Mouse (Mus musculus) C3H10T1/2 (cell line): ENCODE results near the gene Setd1a. TPM values are rescaled to one million over a fixed set of nuclear protein-coding genes. Genes with fewer than 3 reads are reported as not detected.

Experiments
- polyA plus RNA-seq, 2 experiments: library from polyadenylated mRNA; unstranded; fragments of >200 nt; fragmentation: generic; extraction: Trizol; gene quantifications; one replicate each; pipeline ENCODE4 v1.2.1; 2012; ENCODE audit warnings: missing spikeins in 2 of 2

Gene Setd1a
- polyA plus RNA-seq: 10 to 100 TPM in 1 of 2 experiments, 1 to 10 TPM in 1; 5.5 to 15.8 TPM

DNA sequence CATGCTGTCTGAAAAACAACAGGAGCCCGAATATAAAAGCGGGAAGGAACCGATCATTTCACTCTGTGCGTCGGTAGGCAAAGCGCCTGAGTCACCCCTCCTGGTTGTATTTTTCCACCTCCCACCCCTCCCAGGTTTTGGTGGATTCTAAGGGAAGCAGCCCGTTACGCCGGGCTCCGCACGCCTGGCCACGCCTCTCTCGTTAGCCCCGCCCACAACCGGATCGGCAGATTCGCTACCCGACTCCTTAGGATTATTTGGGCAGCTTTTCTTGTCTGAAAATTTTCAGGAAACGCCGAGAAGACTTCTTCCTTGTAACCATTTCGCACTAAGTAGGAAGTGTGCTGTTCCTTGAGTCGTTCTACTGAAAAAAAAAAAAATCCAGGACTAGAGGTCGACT is at the start of gene Setd1a:
Setd1a (plus strand) TSS at position 245 of the 400 bp plus-strand sequence.

DNA sequence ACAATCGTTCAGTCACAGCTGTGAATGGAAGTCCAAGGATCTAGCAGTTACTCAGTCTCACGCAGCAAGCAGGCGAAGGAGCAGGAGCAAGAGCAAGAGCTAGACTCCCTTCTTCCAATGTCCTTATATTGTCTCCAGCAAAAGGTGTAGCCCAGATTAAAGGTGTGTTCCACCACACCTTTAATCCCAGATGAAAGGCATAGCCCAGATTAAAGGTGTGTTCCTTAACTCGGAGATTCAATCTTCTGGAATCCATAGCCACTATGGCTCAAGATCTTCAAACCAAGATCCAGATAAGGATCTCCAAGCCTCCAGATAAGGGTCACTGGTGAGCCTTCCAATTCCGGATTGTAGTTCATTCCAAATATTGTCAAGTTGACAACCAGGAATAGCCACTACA is 44.4 kb upstream of the Setd1a start, which contains the start of gene Ctf2:
Ctf2 (minus strand) TSS at position 101 of the 400 bp plus-strand sequence.

DNA sequence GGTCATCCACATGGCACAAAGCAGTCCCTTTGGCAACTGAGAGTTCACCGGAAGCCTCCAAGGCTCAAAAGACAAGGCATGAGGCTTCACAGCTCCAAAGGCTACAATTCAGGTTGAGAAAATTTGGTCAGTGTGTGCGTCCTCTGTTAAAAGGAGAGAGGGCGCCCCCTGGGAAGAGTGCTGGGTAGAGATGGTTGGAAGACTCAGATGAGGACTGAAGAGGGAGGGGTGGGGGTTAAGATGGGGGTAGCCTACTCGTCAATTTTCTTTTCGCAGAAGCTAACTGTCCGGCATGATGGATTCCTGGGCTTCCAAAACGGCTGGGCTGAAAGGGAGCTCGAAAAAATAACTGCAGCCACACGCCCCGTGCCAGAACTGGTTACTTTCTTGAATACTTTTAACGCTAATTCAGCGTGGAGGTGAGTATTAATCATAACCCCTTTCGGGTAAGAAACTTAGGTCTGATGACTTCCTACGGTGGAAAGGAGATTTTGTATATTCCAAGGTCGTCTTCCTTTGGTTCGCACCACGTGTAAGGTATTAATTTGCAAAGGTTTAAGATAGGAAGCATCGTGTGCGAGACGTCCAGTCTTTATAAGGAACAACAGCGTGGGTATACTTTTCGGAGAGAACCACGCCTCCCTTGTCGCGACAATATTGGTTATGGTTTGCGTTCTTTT is 32.0 kb upstream of the Setd1a start, which contains the start of gene Fbxl19:
Fbxl19 (plus strand) TSS at position 178 of the 680 bp plus-strand sequence.

DNA sequence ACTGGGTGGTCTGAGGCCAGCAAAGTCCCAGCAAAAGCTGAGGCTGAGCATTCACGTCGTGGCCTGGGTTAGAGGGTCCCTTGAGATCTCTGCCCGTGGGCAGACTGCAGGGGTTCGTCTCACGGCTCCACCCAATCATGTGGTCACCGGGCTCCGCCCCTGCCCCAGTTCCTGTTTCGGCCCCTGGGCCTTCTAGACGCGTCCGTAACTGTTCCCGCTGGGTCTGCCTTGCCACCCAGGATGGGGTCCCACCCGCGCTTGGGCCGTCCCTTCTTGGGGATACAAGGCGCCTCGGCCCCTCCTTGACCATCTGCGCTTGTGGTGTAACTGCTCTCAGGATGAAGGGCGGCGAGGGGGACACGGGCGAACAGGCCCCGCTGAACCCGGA is 6.8 kb upstream of the Setd1a start, which contains the start of gene Orai3:
Orai3 (plus strand) TSS at position 165 of the 388 bp plus-strand sequence.

DNA sequence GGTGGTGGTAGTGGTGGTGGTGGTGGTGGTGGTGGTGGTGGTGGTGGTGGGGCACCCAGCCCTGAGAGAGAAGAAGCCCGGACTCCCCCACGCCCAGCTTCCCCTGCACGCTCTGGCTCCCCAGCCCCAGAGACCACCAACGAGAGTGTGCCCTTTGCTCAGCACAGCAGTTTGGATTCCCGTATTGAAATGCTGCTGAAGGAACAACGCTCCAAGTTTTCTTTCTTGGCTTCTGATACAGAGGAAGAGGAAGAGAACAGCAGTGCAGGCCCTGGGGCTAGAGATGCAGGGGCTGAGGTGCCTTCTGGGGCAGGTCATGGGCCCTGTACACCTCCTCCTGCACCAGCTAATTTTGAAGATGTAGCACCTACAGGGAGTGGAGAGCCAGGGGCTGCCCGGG is 8.8 kb downstream of the Setd1a start, which contains the start of gene Gm49388:
Gm49388 (plus strand) TSS at position 301 of the 400 bp plus-strand sequence.

DNA sequence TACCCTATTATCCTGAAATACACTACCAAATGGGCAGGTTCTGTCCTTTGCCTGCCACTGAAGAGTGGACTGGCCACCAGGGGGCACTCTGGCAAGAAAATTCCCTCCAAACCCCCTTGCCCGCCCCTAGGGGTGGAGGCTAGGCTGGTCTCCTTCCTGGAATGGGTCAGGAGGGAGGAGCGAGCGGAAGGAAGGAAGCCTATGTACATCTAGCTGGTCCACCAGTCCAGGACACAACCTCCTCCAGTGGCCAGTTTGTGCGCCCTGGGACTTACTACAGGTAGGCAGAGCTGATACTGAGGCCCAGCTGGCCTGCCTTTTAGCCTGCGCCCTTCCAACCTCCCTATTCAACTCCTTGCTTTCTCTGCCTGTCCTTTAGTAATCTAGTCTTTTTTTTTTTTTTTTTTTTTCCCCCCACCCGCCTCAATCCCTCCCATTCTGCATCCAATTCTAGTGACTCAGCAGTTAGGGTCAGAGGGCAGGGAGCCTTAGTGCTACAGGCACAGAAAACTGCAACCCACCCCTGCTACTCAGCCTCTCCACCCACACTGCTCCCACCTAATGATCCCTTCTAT is 24.1 kb downstream of the Setd1a start, which contains the start of gene Hsd3b7:
Hsd3b7 (plus strand) TSS at position 170 of the 575 bp plus-strand sequence.

DNA sequence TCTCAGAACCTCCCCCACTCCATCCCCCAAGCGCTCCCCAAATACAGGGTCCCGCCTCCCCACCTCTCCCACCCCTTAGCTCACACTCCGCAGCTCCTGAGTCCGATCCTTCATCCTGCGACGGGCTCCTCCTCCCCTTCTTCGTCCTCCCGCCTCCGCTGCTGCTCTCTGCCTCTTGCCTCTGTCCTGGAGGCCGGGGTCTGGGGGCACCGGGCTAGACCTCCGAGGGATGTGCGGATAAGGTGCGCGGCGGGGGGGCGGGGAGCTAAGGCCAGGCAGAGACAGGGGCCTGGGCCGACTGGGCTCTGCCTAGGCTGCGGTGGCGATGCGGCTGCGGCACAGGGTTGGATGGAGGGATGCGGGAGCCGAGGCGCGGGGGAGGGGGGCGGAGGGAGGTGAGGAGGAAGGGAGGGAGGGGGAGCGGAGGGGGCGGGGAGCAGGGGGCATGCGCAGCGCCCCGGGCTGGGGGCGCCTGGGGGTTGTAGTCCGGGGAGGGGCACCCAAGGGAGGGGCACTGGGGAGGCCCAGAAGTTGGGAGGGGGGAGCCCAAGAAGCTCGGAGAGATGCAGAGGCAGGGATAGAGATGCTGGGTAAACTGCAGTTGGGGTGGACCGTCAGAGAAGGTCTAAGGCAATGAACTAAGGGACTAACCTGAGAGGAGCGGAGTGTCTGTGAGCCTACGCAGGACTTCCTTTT is 47.9 kb downstream of the Setd1a start, which contains the start of the genes Stx4a and Stx1b:
Stx4a (plus strand) TSS at position 119 of the 696 bp plus-strand sequence.
Stx1b (minus strand) TSS at position 374 of the 696 bp plus-strand sequence.

Other genes starting within 250 kb of the Setd1a start
- 1 to 10 TPM; 1.6 to 2.0 TPM for gene Tmem265, start 215.3 kb upstream of the Setd1a start, polyA plus RNA-seq
- gene Phkg2, start 203.3 kb upstream of the Setd1a start, polyA plus RNA-seq: 10 to 100 TPM; 18.5 to 31.4 TPM
- gene Ccdc189, start 188.1 kb upstream of the Setd1a start, polyA plus RNA-seq: 10 to 100 TPM in 1 of 2 experiments, 1 to 10 TPM in 1; 7.1 to 20.8 TPM
- gene Rnf40, start 187.9 kb upstream of the Setd1a start, polyA plus RNA-seq: 10 to 100 TPM; 15.9 to 30.7 TPM
- gene Zfp629, start 160.9 kb upstream of the Setd1a start, polyA plus RNA-seq: 1 to 10 TPM; 1.2 to 8.7 TPM
- 100 to 1,000 TPM; 142 to 241 TPM for gene Bcl7c, start 67.7 kb upstream of the Setd1a start, polyA plus RNA-seq
- 10 to 100 TPM in 1 of 2 experiments, 1 to 10 TPM in 1; 4.2 to 26.0 TPM for gene Ctf1, start 63.9 kb upstream of the Setd1a start, polyA plus RNA-seq
- gene Ctf2, start 44.5 kb upstream of the Setd1a start, polyA plus RNA-seq: under 1 TPM; 0.08 to 0.22 TPM
- 10 to 100 TPM; 15.7 to 19.4 TPM for gene Fbxl19, start 32.1 kb upstream of the Setd1a start, polyA plus RNA-seq
- gene Orai3, start 6.9 kb upstream of the Setd1a start, polyA plus RNA-seq: 10 to 100 TPM; 15.6 to 39.0 TPM
- under 1 TPM in 1 of 2 experiments, not detected in 1; 0.13 TPM for gene Gm49388, start 8.9 kb downstream of the Setd1a start, polyA plus RNA-seq
- 10 to 100 TPM in 1 of 2 experiments, 1 to 10 TPM in 1; 9.4 to 28.8 TPM for gene Hsd3b7, start 23.9 kb downstream of the Setd1a start, polyA plus RNA-seq
- 10 to 100 TPM; 23.3 to 77.8 TPM for gene Stx4a, start 47.6 kb downstream of the Setd1a start, polyA plus RNA-seq
- under 1 TPM in 1 of 2 experiments, not detected in 1; 0.35 TPM for gene Stx1b, start 47.9 kb downstream of the Setd1a start, polyA plus RNA-seq
- gene Zfp646, start 99.6 kb downstream of the Setd1a start, polyA plus RNA-seq: 10 to 100 TPM in 1 of 2 experiments, 1 to 10 TPM in 1; 2.0 to 13.2 TPM
- 10 to 100 TPM; 10.9 to 12.1 TPM for gene Zfp668, start 100.2 kb downstream of the Setd1a start, polyA plus RNA-seq
- 1 to 10 TPM in 1 of 2 experiments, under 1 TPM in 1; 0.22 to 2.9 TPM for gene Prss53, start 114.3 kb downstream of the Setd1a start, polyA plus RNA-seq
- gene Gm21974, start 118.8 kb downstream of the Setd1a start, polyA plus RNA-seq: not detected
- gene Vkorc1, start 118.9 kb downstream of the Setd1a start, polyA plus RNA-seq: 100 to 1,000 TPM in 1 of 2 experiments, 10 to 100 TPM in 1; 75.2 to 309 TPM
- gene Bckdk, start 127.4 kb downstream of the Setd1a start, polyA plus RNA-seq: 10 to 100 TPM; 53.8 to 95.6 TPM
- gene Kat8, start 135.8 kb downstream of the Setd1a start, polyA plus RNA-seq: 10 to 100 TPM in 1 of 2 experiments, 1 to 10 TPM in 1; 8.2 to 22.4 TPM
- gene Prss8, start 153.4 kb downstream of the Setd1a start, polyA plus RNA-seq: under 1 TPM in 1 of 2 experiments, not detected in 1; 0.05 TPM
- 10 to 100 TPM in 1 of 2 experiments, 1 to 10 TPM in 1; 4.6 to 11.2 TPM for gene Prss36, start 170.1 kb downstream of the Setd1a start, polyA plus RNA-seq
- 100 to 1,000 TPM; 140 to 298 TPM for gene Fus, start 190.8 kb downstream of the Setd1a start, polyA plus RNA-seq
- under 1 TPM; 0.01 to 0.28 TPM for gene Pycard, start 217.2 kb downstream of the Setd1a start, polyA plus RNA-seq
- gene Trim72, start 227.3 kb downstream of the Setd1a start, polyA plus RNA-seq: under 1 TPM; 0.02 to 0.72 TPM